Mouse (Mus musculus) bone marrow macrophage, adult 2 months (primary cell): ENCODE data around the gene Ccdc78.

Source experiments
- CTCF ChIP-seq: IDR thresholded peaks from 2 replicates; pipeline ENCODE4 v1.5.1; 2012; ENCODE audit warnings: low read depth, mild to moderate bottlenecking, low read length, moderate library complexity
- POLR2A ChIP-seq: IDR thresholded peaks from 2 replicates; pipeline ENCODE4 v1.6.1; 2012; ENCODE audit warnings: mild to moderate bottlenecking, low read depth, low read length, borderline replicate concordance

- no peak for TF ChIP-seq POLR2A
- TF ChIP-seq CTCF: no peak
Observed at GRCm38 (mm10) chr17:25829558-25830017, 43.2 kb downstream of the Ccdc78 start.
